Mouse (Mus musculus) NIH3T3 (cell line): ENCODE measurements around the gene Msi2.

Experiments
- DNase-seq: peaks from one replicate; pipeline ENCODE4 v3.0.0-alpha.2; 2012; ENCODE audit warnings: low read depth

Msi2 gene

GRCm38 (mm10) chr11:88613771-88614526 is 104.4 kb downstream of the Msi2 start:
- DNase-seq, result no peak

- DNase-seq, result no peak
These were observed 105.3 kb downstream of the Msi2 start for GRCm38 (mm10) chr11:88613008-88613407.

- peak; percentile 90 for DNase-seq
These were observed 106.2 kb downstream of the Msi2 start for GRCm38 (mm10) chr11:88612141-88612540.

GRCm38 (mm10) chr11:88610809-88611208 is 107.5 kb downstream of the Msi2 start:
- no peak for DNase-seq

GRCm38 (mm10) chr11:88610112-88610511 is 108.2 kb downstream of the Msi2 start:
- DNase-seq, result no peak

GRCm38 (mm10) chr11:88608584-88608983 is 109.7 kb downstream of the Msi2 start:
- DNase-seq, result peak; percentile 44

GRCm38 (mm10) chr11:88607725-88608383 is 110.5 kb downstream of the Msi2 start:
- DNase-seq, result no peak

- no peak for DNase-seq
These were observed 112.5 kb downstream of the Msi2 start for GRCm38 (mm10) chr11:88605771-88606170.

- no peak for DNase-seq
These were observed 113.2 kb downstream of the Msi2 start for GRCm38 (mm10) chr11:88605098-88605525.

GRCm38 (mm10) chr11:88604635-88605034 is 113.7 kb downstream of the Msi2 start:
- DNase-seq, result no peak

- DNase-seq, result no peak
These were observed 114.9 kb downstream of the Msi2 start for GRCm38 (mm10) chr11:88603366-88603765.

GRCm38 (mm10) chr11:88602471-88603120 is 115.7 kb downstream of the Msi2 start:
- peak; percentile 71 for DNase-seq

GRCm38 (mm10) chr11:88600194-88600593 is 118.1 kb downstream of the Msi2 start:
- DNase-seq, result no peak

- DNase-seq, result no peak
These were observed 118.8 kb downstream of the Msi2 start for GRCm38 (mm10) chr11:88599332-88600130.

GRCm38 (mm10) chr11:88598848-88599175 is 119.5 kb downstream of the Msi2 start:
- no peak for DNase-seq

- DNase-seq, result no peak
These were observed 120.0 kb downstream of the Msi2 start for GRCm38 (mm10) chr11:88598150-88598847.

GRCm38 (mm10) chr11:88595616-88596015 is 122.7 kb downstream of the Msi2 start:
- DNase-seq, result no peak

GRCm38 (mm10) chr11:88594804-88595611 is 123.3 kb downstream of the Msi2 start:
- no peak for DNase-seq

- DNase-seq, result peak; percentile 27
These were observed 124.3 kb downstream of the Msi2 start for GRCm38 (mm10) chr11:88594010-88594409.

GRCm38 (mm10) chr11:88592099-88592498 is 126.2 kb downstream of the Msi2 start:
- no peak for DNase-seq

GRCm38 (mm10) chr11:88590647-88591046 is 127.7 kb downstream of the Msi2 start:
- DNase-seq, result no peak
